Mouse (Mus musculus): ENCODE data around the gene 3110009E18Rik.

- no peak for TF ChIP-seq CTCF (IDR thresholded peaks at IDR 0.05)
- TF ChIP-seq EP300 (IDR thresholded peaks at IDR 0.05): no peak
Observed at GRCm38 (mm10) chr1:120115671-120116081, 5.3 kb upstream of the 3110009E18Rik start.

Data from lung, postnatal 0 days (tissue).